Mouse (Mus musculus): Measurements from ENCODE around the gene Mfsd6l. TPM values are rescaled to one million over a fixed set of nuclear protein-coding genes. Genes with fewer than 3 reads are reported as not detected.
A peak's percentile ranks its signal among the peaks of the same experiment; 100 is the strongest.

Gene Mfsd6l
- polyA plus RNA-seq, 1 experiment from 2014 or later = 0.11 TPM

DNA sequence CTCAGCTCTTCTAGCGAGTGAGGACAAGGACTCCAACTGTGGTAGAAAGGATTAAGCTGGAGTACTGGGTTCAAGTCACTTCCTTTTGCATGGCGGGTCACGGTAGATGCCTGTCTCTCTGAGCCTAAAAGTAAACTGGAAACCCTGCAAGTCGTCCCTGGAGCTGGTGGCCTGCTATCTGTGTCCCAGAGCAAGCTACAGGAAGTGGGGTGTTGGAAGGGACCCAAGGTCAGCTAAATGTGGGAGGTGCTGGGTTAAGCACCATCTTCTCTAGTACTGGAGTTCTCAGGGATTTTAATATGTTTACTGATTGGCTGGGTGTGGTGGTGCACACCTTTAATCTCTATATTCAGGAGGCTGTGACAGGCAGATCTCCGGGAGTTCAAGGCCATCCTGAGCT, 23.2 kb upstream of the Mfsd6l start:
- no peaks in the 10 kb centered on the region for H3K36me3 ChIP-seq
- no peak overlapping the region for H3K4me3 ChIP-seq
- no peak for ATAC-seq (ENCODE audit: low FRiP score, low read depth)
- peaks cover 31% of the 10 kb centered on the region for H3K27me3 ChIP-seq
- H3K9me3 ChIP-seq = no peaks in the 10 kb centered on the region
- no peak overlapping the region for H3K9ac ChIP-seq
- 81% methylated on average over 5 of the region's 5 CpGs for WGBS
- no peak overlapping the region for H3K27ac ChIP-seq
- H3K4me1 ChIP-seq = no peaks in the 10 kb centered on the region
- H3K4me2 ChIP-seq (replicated peaks) = no peak overlapping the region

DNA sequence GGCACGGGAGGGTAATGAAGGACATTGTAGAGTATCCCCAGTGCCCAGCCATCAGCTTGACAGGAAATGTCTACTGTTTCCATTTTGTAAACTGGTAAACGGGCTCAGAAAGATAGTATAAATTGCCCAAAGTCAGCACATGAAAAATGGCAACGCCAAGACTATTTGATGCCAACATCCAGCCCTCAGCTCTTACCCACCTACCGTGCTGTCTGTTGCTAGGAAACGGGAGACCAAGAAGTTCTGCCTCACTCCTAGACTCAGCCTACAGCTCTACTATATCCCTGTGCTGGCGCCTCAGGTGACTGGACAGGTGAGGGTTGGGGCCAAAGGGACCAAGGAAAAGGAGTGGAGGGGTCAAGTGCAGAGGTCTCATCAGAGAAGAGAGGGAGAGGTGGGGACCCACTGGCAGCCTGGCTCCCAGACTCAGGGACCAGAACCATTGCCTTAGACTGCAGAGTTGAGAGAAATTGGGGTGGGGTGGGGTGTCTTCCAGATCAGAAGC, 22.0 kb upstream of the Mfsd6l start:
- no peaks in the 10 kb centered on the region for H3K36me3 ChIP-seq
- no peaks in the 10 kb centered on the region for H3K9me3 ChIP-seq
- H3K4me2 ChIP-seq (replicated peaks) = no peak overlapping the region
- H3K4me1 ChIP-seq = no peaks in the 10 kb centered on the region
- H3K9ac ChIP-seq = no peak overlapping the region
- no peak overlapping the region for H3K27ac ChIP-seq
- 86% methylated on average over 6 of the region's 6 CpGs for WGBS
- ATAC-seq (ENCODE audit: low FRiP score, low read depth) = no peak
- no peak overlapping the region for H3K4me3 ChIP-seq
- H3K27me3 ChIP-seq = peaks cover 21% of the 10 kb centered on the region

DNA sequence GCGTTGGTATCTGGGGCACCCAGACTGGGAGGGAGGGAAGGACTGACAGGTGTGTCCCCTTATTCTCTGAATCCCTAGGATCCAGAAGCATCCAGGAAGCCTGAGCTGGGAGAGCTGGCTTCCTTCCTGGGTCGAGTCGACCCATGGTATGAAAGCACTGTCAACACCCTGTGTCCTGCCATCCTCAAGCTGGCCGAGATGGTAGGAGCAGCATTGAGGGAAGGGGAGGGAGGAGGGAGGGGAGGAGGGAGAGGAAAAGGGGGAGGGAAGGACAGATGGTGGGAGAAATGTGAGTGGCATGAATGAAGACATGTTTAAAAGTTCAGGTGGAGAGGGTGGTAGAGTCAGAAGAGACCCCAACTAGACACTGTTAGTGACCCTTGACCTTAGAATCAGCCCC, 20.0 kb upstream of the Mfsd6l start:
- ATAC-seq (ENCODE audit: low FRiP score, low read depth) = no peak
- peaks cover 12% of the 10 kb centered on the region for H3K27me3 ChIP-seq
- WGBS = 86% methylated on average over 4 of the region's 4 CpGs
- H3K4me3 ChIP-seq = no peak overlapping the region
- H3K4me1 ChIP-seq = no peaks in the 10 kb centered on the region
- H3K27ac ChIP-seq = no peak overlapping the region
- H3K4me2 ChIP-seq (replicated peaks) = 0 out of 2 replicates have a peak overlapping the region, but pooled peaks have one; percentile 9
- H3K36me3 ChIP-seq = no peaks in the 10 kb centered on the region
- no peak overlapping the region for H3K9ac ChIP-seq
- H3K9me3 ChIP-seq = no peaks in the 10 kb centered on the region

DNA sequence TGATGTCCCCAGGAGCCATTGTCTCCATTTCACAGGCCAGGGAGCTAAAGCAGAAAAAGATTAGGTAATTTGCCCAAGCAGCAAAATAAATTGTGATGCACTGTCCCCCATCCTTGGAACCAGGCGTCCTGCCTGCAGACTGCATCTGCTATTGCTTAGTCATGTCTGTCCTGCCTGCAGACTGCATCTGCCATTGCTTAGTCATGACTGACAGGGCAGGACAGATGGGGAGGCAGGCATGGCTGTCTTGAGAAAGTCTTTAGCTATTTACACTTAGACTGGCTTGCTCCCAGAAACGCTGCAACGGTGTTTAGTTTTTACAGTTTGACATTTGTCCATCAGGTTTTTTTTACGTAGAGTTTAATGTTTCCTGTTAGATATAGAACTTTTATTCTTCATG, 19.5 kb upstream of the Mfsd6l start:
- no peaks in the 10 kb centered on the region for H3K9me3 ChIP-seq
- no peak overlapping the region for H3K4me3 ChIP-seq
- no peaks in the 10 kb centered on the region for H3K4me1 ChIP-seq
- no peak for ATAC-seq (ENCODE audit: low FRiP score, low read depth)
- no peaks in the 10 kb centered on the region for H3K36me3 ChIP-seq
- no peak overlapping the region for H3K9ac ChIP-seq
- H3K27ac ChIP-seq = no peak overlapping the region
- H3K27me3 ChIP-seq = peaks cover 9% of the 10 kb centered on the region
- 41% methylated on average over 4 of the region's 4 CpGs for WGBS
- peak overlapping the region; percentile 9; the same call in 1 of the 2 replicates for H3K4me2 ChIP-seq (replicated peaks)

DNA sequence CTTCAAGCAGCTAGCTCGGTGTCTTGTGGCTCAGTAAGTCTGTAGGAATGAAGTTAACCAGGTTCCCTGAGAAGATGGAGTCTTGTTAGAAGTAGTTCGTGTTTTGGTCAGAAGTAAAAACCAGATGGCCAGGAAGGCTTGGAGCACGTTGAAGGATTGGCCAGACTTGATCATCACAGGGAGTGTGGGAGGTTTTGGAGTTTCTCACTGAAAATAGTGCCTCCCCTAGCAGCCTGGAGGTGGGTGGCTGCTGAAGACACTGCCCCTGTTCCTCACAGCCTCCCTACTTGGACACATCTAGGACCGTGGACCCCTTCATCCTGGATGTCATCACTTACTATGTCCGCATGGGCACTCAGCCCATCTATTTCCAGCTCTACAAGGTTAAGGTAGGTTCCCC, 16.4 kb upstream of the Mfsd6l start:
- H3K27ac ChIP-seq = no peak overlapping the region
- 59% methylated on average over 5 of the region's 5 CpGs for WGBS
- no peak overlapping the region for H3K4me2 ChIP-seq (replicated peaks)
- H3K36me3 ChIP-seq = no peaks in the 10 kb centered on the region
- H3K4me3 ChIP-seq = no peak overlapping the region
- peaks cover 6% of the 10 kb centered on the region; the same call in 1 of the 2 replicates for H3K27me3 ChIP-seq
- no peak overlapping the region for H3K9ac ChIP-seq
- ATAC-seq (ENCODE audit: low FRiP score, low read depth) = no peak
- H3K9me3 ChIP-seq = no peaks in the 10 kb centered on the region
- peaks cover 1% of the 10 kb centered on the region; the same call in 1 of the 2 replicates for H3K4me1 ChIP-seq

DNA sequence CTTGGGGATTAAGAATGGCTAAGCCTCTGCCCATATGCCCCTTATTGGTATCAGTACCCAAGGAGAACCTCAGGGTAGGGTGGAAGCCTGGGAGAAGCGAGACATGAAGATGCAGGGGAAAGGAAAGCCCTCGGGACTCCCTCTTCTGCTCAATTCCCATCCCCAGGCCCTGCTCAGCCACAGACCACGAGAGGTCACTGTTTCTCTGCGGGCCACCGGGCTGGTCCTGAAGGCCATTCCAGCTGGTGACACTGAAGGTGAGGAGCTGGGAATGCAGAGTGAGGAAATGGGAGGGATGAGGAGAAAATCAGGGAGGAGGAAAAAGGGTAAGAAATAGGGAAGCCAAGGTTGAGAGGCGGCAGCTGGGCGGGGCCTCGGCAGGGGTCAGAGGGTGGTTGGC, 11.4 kb upstream of the Mfsd6l start:
- Histone ChIP-seq H3K36me3 (no peaks in the 10 kb centered on the region), H3K4me3 (no peak overlapping the region), H3K9ac (no peak overlapping the region), H3K27ac (no peak overlapping the region), H3K4me1 (peaks cover 12% of the 10 kb centered on the region), H3K9me3 (no peaks in the 10 kb centered on the region), H3K27me3 (peaks cover 6% of the 10 kb centered on the region; the same call in 1 of the 2 replicates), H3K4me2 (replicated peaks) (no peak overlapping the region)
- 11% methylated on average over 8 of the region's 8 CpGs for WGBS
- ATAC-seq (ENCODE audit: low FRiP score, low read depth) = no peak

DNA sequence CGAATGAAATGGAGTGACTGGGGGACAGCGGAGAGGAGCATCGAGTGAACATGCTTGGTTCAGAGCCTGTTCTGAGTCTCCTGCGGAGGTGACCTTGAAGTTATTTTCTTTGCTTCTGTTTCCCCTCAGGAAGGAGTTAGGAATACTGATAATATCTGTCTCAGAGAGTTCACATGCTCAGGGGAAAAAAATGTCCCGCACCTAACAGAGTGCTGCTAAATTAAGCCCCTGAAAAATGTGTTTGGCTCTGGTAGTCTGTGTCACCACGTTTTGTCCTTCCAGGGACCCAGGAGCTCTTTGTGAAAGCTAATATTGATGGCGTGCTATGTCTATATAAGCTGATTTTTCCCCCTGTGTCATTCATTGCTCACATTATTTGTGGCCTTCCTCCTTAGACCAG, 10.8 kb upstream of the Mfsd6l start:
- Histone ChIP-seq H3K27ac (no peak overlapping the region), H3K4me3 (no peak overlapping the region), H3K9ac (no peak overlapping the region), H3K9me3 (no peaks in the 10 kb centered on the region), H3K4me1 (peaks cover 12% of the 10 kb centered on the region), H3K36me3 (no peaks in the 10 kb centered on the region), H3K4me2 (replicated peaks) (no peak overlapping the region), H3K27me3 (peaks cover 6% of the 10 kb centered on the region; the same call in 1 of the 2 replicates)
- 52% methylated on average over 7 of the region's 7 CpGs for WGBS
- ATAC-seq (ENCODE audit: low FRiP score, low read depth) = no peak

DNA sequence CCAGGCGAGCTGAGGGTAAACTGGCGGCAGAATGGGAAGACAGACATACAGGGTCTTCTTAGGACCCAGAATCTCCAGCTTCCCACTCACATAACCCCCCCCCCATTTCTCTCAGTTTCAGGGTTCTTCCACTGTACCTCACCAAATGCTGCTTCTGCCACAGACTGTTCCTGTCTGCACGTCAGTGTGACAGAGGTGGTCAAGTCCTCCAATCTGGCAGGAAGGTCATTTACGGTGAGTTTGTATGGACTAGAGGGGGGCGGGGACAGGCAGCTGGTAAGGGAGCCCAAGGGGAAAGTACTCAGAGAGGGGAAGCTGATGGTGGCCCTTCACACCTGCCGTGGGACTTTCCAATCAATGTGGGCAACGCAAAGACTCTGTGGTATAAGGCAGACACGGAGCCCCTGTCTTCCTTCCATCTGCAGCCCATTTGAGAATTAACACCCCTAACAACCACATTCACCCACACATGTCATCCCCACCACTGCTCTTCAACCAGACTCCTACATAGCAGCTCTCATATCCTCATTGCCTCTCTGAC, 10.2 kb upstream of the Mfsd6l start:
- Histone ChIP-seq H3K4me3 (no peak overlapping the region), H3K4me2 (replicated peaks) (no peak overlapping the region), H3K4me1 (peaks cover 12% of the 10 kb centered on the region), H3K27ac (no peak overlapping the region), H3K36me3 (no peaks in the 10 kb centered on the region), H3K9ac (no peak overlapping the region), H3K9me3 (no peaks in the 10 kb centered on the region), H3K27me3 (peaks cover 6% of the 10 kb centered on the region; the same call in 1 of the 2 replicates)
- WGBS = 70% methylated on average over 8 of the region's 8 CpGs
- ATAC-seq (ENCODE audit: low FRiP score, low read depth) = no peak

DNA sequence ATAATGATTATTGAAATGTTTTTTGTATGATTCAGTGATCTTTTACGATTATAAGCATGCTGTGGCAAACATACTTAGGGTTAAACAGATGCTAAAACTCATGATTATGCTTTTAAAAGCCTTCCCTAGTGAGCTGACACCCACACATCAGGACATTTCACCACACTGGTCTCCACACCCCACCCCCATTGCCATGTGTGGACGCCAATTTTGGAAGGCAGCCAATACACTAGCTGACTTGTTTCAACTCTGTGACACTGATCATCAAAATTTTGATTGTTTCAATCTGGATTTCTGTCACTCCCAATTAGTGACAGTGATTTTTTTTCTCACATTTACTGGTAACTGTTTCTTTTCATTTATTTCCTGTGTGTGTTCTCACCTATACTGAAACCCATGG, 8.5 kb upstream of the Mfsd6l start:
- Histone ChIP-seq H3K4me3 (no peak overlapping the region), H3K36me3 (no peaks in the 10 kb centered on the region), H3K4me2 (replicated peaks) (no peak overlapping the region), H3K27me3 (peaks cover 6% of the 10 kb centered on the region; the same call in 1 of the 2 replicates), H3K27ac (no peak overlapping the region), H3K9ac (no peak overlapping the region), H3K9me3 (no peaks in the 10 kb centered on the region), H3K4me1 (peaks cover 12% of the 10 kb centered on the region)
- ATAC-seq (ENCODE audit: low FRiP score, low read depth) = no peak
- 46% methylated on average over 2 of the region's 2 CpGs for WGBS

DNA sequence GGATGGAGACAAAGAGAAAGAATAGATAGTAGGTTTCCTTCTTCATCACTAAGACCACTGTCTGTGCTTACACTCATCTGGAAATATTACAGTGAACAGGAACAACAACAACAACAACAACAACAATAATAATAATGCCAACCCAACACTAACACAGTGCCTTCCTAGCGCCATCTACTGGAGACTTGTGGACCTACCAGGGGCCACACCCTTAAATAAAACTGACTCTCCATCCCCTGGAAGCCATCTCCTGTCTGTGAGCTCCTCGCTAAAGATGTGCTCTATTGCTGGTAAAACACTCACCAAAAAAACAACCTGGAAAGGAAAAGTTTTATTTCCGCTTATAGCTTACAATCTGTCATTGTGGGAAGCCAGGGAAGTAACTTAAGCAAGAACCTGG, 6.4 kb upstream of the Mfsd6l start:
- Histone ChIP-seq H3K27ac (no peak overlapping the region), H3K27me3 (no peaks in the 10 kb centered on the region; the same call in 1 of the 2 replicates), H3K4me2 (replicated peaks) (no peak overlapping the region), H3K9me3 (no peaks in the 10 kb centered on the region), H3K9ac (no peak overlapping the region), H3K36me3 (no peaks in the 10 kb centered on the region), H3K4me3 (no peak overlapping the region), H3K4me1 (peaks cover 10% of the 10 kb centered on the region)
- WGBS = 56% methylated on average over 3 of the region's 3 CpGs
- no peak for ATAC-seq (ENCODE audit: low FRiP score, low read depth)

DNA sequence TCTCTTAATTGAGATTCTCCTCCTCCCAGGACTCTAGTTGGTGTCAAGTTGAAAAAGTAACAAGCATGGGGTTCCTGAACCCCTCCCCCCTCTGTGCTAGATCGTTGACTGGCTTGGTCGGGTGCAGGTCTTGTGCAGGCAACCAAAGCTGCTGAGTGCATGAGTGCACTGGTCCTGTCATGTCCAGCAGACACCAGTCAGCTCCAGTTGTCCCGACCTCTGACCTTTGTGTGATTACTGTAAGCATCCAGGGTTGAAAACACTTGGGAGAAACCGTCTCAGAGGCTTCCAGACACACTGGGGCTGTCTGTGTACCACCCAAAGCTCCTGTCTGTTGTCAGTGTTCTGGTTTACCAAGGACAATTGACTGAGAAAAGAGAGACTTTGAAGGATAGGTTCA, 5.6 kb upstream of the Mfsd6l start:
- no peaks in the 10 kb centered on the region for H3K9me3 ChIP-seq
- no peak overlapping the region for H3K4me2 ChIP-seq (replicated peaks)
- ATAC-seq (ENCODE audit: low FRiP score, low read depth) = no peak
- no peaks in the 10 kb centered on the region for H3K36me3 ChIP-seq
- H3K27ac ChIP-seq = no peak overlapping the region
- no peak overlapping the region for H3K9ac ChIP-seq
- WGBS = 56% methylated on average over 4 of the region's 4 CpGs
- H3K27me3 ChIP-seq = peaks cover under 1% of the 10 kb centered on the region
- peaks cover 8% of the 10 kb centered on the region for H3K4me1 ChIP-seq
- no peak overlapping the region for H3K4me3 ChIP-seq

DNA sequence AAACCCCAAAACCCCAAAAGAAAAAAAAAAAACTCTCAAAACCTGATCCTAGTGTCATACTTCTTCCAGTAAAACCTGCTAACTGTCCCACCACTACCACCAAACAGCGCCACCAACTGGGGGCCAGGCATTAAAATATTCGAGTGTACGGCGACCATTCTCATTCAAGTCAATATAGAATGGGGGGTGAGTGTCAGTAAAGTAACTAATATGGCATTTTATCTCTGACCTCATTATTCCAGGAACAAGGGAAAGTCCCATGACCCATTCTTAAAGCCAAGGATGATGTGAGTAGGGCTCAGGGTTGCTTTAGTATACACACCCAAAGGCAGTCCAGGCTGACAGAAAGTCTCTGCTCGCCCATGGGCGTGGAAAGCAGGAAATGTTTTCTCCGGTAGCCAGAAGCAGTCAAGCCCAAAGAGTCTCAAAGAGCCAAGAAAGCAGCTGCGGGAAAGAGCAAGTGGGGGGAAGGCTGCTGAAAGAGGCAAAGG, 2.0 kb upstream of the Mfsd6l start:
- H3K4me2 ChIP-seq (replicated peaks) = no peak overlapping the region
- no peak overlapping the region for H3K9ac ChIP-seq
- no peak overlapping the region for H3K27ac ChIP-seq
- H3K4me3 ChIP-seq = no peak overlapping the region
- no peaks in the 10 kb centered on the region for H3K36me3 ChIP-seq
- peaks cover 7% of the 10 kb centered on the region for H3K4me1 ChIP-seq
- no peaks in the 10 kb centered on the region for H3K9me3 ChIP-seq
- WGBS = 45% methylated on average over 8 of the region's 8 CpGs
- ATAC-seq (ENCODE audit: low FRiP score, low read depth) = no peak
- H3K27me3 ChIP-seq = peaks cover 25% of the 10 kb centered on the region

DNA sequence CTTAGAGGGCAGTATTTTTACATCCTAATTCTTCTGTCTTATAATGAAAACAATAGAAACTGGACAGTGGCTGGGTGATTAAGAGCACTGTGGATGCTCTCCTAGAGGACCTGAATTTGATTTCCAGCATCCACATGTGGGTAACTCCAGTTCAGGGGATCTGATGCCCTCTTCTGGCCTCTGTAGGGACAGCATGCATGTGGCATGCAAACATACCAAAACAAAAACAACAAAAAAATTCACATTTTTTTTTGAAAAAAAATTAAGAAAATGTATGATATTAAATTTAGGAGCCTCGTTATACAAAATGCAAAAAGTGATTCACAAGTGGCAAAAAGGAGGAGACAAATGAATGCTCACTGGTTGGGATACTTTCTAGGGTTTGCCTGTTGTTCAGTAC, 3.6 kb downstream of the Mfsd6l start:
- Histone ChIP-seq H3K4me2 (replicated peaks) (no peak overlapping the region), H3K9ac (no peak overlapping the region), H3K27ac (no peak overlapping the region), H3K27me3 (peaks cover 31% of the 10 kb centered on the region), H3K4me3 (no peak overlapping the region), H3K4me1 (peaks cover 7% of the 10 kb centered on the region), H3K36me3 (no peaks in the 10 kb centered on the region), H3K9me3 (no peaks in the 10 kb centered on the region)
- 47% methylated on average over 1 of the region's 1 CpGs for WGBS
- no peak for ATAC-seq (ENCODE audit: low FRiP score, low read depth)

All from limb, embryonic 13.5 days (tissue).